Mouse (Mus musculus): ENCODE data around the gene Lrrc59.

DNA sequence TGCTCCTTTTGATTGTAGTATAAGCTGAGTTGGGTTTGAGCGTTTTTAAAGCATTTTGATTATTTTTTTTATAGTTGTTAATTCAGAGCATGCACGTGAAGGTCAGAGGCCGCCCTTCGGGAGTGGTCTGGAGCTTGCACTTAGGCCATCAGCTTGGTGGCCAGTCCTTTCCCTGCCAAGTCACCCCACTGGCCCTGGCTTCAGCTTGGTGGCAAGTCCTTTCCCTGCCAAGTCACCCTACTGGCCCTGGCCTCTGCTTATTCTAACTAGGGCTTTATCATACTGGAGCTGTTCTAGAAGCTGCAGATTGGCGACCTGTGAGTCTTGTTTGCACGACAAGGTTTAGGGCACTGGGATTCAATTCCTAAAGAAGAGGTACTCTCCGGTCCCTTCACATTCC lies 52.9 kb downstream of the Lrrc59 start:
- no peak for TF ChIP-seq CTCF (IDR thresholded peaks at IDR 0.05; ENCODE audit: borderline replicate concordance, extremely low read depth, insufficient read depth, insufficient read length)
- TF ChIP-seq POLR2A (IDR thresholded peaks at IDR 0.05; ENCODE audit: borderline replicate concordance, extremely low read depth, insufficient read depth, insufficient read length, poor library complexity, severe bottlenecking): no peak

All from brain, embryonic 14.5 days (tissue).